Mouse (Mus musculus) skeletal muscle tissue, adult 2 months (tissue): ENCODE results near the gene Micu1.
"Not testable (repeated sequence)": the region's sequence is repeated elsewhere in the genome, so short reads cannot be mapped to it uniquely, and the experiment has no call there.

Source experiments
- DNase-seq: peaks from one replicate; pipeline ENCODE4 v3.0.0-alpha.2; 2012; ENCODE audit warnings: low read depth, low spot score

The Micu1 gene

GRCm38 (mm10) chr10:59702207-59703032, at the start of gene Micu1:
Gene Micu1 (plus strand): TSS chr10:59702477.
- peak; percentile 93 for DNase-seq

GRCm38 (mm10) chr10:59656799-59657198, 45.5 kb upstream of the Micu1 start:
- no peak for DNase-seq

GRCm38 (mm10) chr10:59664765-59665164, 37.5 kb upstream of the Micu1 start:
- DNase-seq = no peak

GRCm38 (mm10) chr10:59665503-59666291, 36.6 kb upstream of the Micu1 start:
- no peak for DNase-seq

- peak; percentile 14 for DNase-seq
Observed at GRCm38 (mm10) chr10:59667377-59667776, 34.9 kb upstream of the Micu1 start.

GRCm38 (mm10) chr10:59668491-59668890, 33.8 kb upstream of the Micu1 start:
- DNase-seq = no peak

- DNase-seq = no peak
Observed at GRCm38 (mm10) chr10:59677836-59678235, 24.4 kb upstream of the Micu1 start.

- no peak for DNase-seq
Observed at GRCm38 (mm10) chr10:59679189-59679588, 23.1 kb upstream of the Micu1 start.

GRCm38 (mm10) chr10:59685586-59685985, 16.7 kb upstream of the Micu1 start:
- not testable (repeated sequence) for DNase-seq

GRCm38 (mm10) chr10:59687126-59687525, 15.2 kb upstream of the Micu1 start:
- DNase-seq = no peak

- no peak for DNase-seq
Observed at GRCm38 (mm10) chr10:59689836-59690235, 12.4 kb upstream of the Micu1 start.

- DNase-seq = no peak
Observed at GRCm38 (mm10) chr10:59692441-59692840, 9.8 kb upstream of the Micu1 start.

GRCm38 (mm10) chr10:59694104-59694503, 8.2 kb upstream of the Micu1 start:
- DNase-seq = no peak

- DNase-seq = no peak
Observed at GRCm38 (mm10) chr10:59699516-59699915, 2.8 kb upstream of the Micu1 start.

- DNase-seq = no peak
Observed at GRCm38 (mm10) chr10:59701805-59702204, 472 bp upstream of the Micu1 start.

- DNase-seq = no peak
Observed at GRCm38 (mm10) chr10:59703060-59703760, 933 bp downstream of the Micu1 start.

GRCm38 (mm10) chr10:59706991-59707546, 4.8 kb downstream of the Micu1 start:
- no peak for DNase-seq

GRCm38 (mm10) chr10:59707595-59707994, 5.3 kb downstream of the Micu1 start:
- no peak for DNase-seq

GRCm38 (mm10) chr10:59709281-59709680, 7.0 kb downstream of the Micu1 start:
- DNase-seq = no peak

- DNase-seq = no peak
Observed at GRCm38 (mm10) chr10:59710246-59710645, 8.0 kb downstream of the Micu1 start.

- DNase-seq = no peak
Observed at GRCm38 (mm10) chr10:59712062-59712461, 9.8 kb downstream of the Micu1 start.

- no peak for DNase-seq
Observed at GRCm38 (mm10) chr10:59720017-59720416, 17.7 kb downstream of the Micu1 start.
